Comparison of ENCODE assay signal across 18 mouse cellular contexts in genomic region chr7:129764456-129764970, GRCm38 (mm10).
DNase-seq lines count a peak whose midpoint lies in the region.
"Had no signal": no experiment of that assay in that cellular context is flagged by ENCODE, and none has a peak within 500 bp of the region (broad histone marks: within the 10 kb centered on the region; RNA-seq: fewer than 3 reads in every experiment).

No protein-coding gene starts in this region.

- no peaks in the 10 kb centered on the region for H3K36me3 ChIP-seq in heart, embryonic 10.5 days
- H3K36me3 ChIP-seq in embryonic facial prominence, embryonic 10.5 days (replicated peaks), result no peaks in the 10 kb centered on the region
- H3K36me3 ChIP-seq in splenic B cell, adult 2 months (ENCODE audit: control insufficient read depth, insufficient read depth, low read length, poor library complexity, severe bottlenecking), result no peaks in the 10 kb centered on the region
- H3K36me3 ChIP-seq: G1E; liver, embryonic 12.5 days; midbrain, embryonic 10.5 days had no signal

- H3K27me3 ChIP-seq in heart, embryonic 10.5 days (ENCODE audit: insufficient read depth, poor library complexity, severe bottlenecking), result no peaks in the 10 kb centered on the region
- H3K27me3 ChIP-seq in embryonic facial prominence, embryonic 10.5 days (replicated peaks; ENCODE audit: low read depth, poor library complexity, severe bottlenecking), result peaks cover 4% of the 10 kb centered on the region; the same call in 1 of the 2 replicates
- no peaks in the 10 kb centered on the region for H3K27me3 ChIP-seq in splenic B cell, adult 2 months (ENCODE audit: control insufficient read depth, insufficient read depth, low read length, poor library complexity, severe bottlenecking)
- H3K27me3 ChIP-seq: liver, embryonic 12.5 days had no signal

- no peaks in the 10 kb centered on the region for H3K9me3 ChIP-seq in heart, embryonic 10.5 days
- no peaks in the 10 kb centered on the region for H3K9me3 ChIP-seq in embryonic facial prominence, embryonic 10.5 days
- H3K9me3 ChIP-seq: liver, embryonic 12.5 days; midbrain, embryonic 10.5 days had no signal

- intact Hi-C loops in heart, postnatal 25 days (cut with DNase I), result no loop called here

- H3K4me3 ChIP-seq in heart, embryonic 10.5 days, result no peak overlapping the region
- no peak overlapping the region for H3K4me3 ChIP-seq in embryonic facial prominence, embryonic 10.5 days
- H3K4me3 ChIP-seq: liver, embryonic 12.5 days; midbrain, embryonic 10.5 days had no signal

- WGBS in heart, embryonic 10.5 days, result 83% methylated on average over 5 of the region's 5 CpGs
- 86% methylated on average over 5 of the region's 5 CpGs for WGBS in embryonic facial prominence, embryonic 10.5 days

- peak; percentile 73 for DNase-seq in heart, embryonic 10.5 days (ENCODE audit: low spot score)
- no peak for DNase-seq in heart, postnatal 25 days (ENCODE audit: low spot score)
- peak; percentile 54 for DNase-seq in 3T3-L1 (ENCODE audit: low read depth, low spot score)
- no peak for DNase-seq in embryonic facial prominence, embryonic 10.5 days (ENCODE audit: low spot score)
- peak; percentile 34 for DNase-seq in splenic B cell, adult 2 months (ENCODE audit: low read depth, low spot score)
- no peak for DNase-seq in left cerebral cortex, adult 9 months (ENCODE audit: low spot score in 2 of 2)
- DNase-seq in layer of hippocampus, adult 9-10 months (ENCODE audit: low spot score), result no peak
- no peak for DNase-seq in embryo, embryonic 11 days
- DNase-seq: adrenal gland, postnatal 25 days; cerebellum, adult 9-10 months; heart, adult 18-20 months; lung, postnatal 14 days; spleen, adult 18-20 months; thymus, adult 18-20 months had no signal

- H3K27ac ChIP-seq in heart, embryonic 10.5 days, result 0 out of 2 replicates have a peak overlapping the region, but pooled peaks have one; percentile 30
- peak overlapping the region; percentile 19; the same call in 1 of the 2 replicates for H3K27ac ChIP-seq in embryonic facial prominence, embryonic 10.5 days (replicated peaks)
- H3K27ac ChIP-seq: hindbrain, postnatal 0 days; liver, embryonic 12.5 days had no signal

- H3K4me1 ChIP-seq in heart, embryonic 10.5 days, result peaks cover 24% of the 10 kb centered on the region
- H3K4me1 ChIP-seq in embryonic facial prominence, embryonic 10.5 days, result peaks cover 39% of the 10 kb centered on the region
- H3K4me1 ChIP-seq: liver, embryonic 12.5 days had no signal

Comparison
In these comparisons a context has a peak if more than half of its experiments do, and no peak if none do; other contexts are left out.
1. DNase-seq: peak in heart, embryonic 10.5 days (single experiment), 3T3-L1 (single experiment) and splenic B cell, adult 2 months (single experiment); none in heart, postnatal 25 days (single experiment), embryonic facial prominence, embryonic 10.5 days (single experiment), left cerebral cortex, adult 9 months (0 of 2), layer of hippocampus, adult 9-10 months (single experiment) and embryo, embryonic 11 days (single experiment).